Mouse (Mus musculus) bone marrow, adult 2 months (tissue): ENCODE measurements around the gene Mylip. TPM values are rescaled to one million over a fixed set of nuclear protein-coding genes. Genes with fewer than 3 reads are reported as not detected.

ENCODE experiments used
- H3K27ac ChIP-seq: fragments of 200-500 bp; 2 replicates; pipeline ENCODE4 v1.5.1; 2012; ENCODE audit warnings: low read depth, mild to moderate bottlenecking, control low read depth, inconsistent platforms, low read length; ENCODE audit not compliant: control insufficient read depth, poor library complexity, insufficient read depth
- H3K4me1 ChIP-seq: fragments of 200-500 bp; 2 replicates; pipeline ENCODE4 v1.6.1; 2011; ENCODE audit warnings: low read length; ENCODE audit not compliant: control insufficient read depth, insufficient read depth
- H3K4me3 ChIP-seq: fragments of 200-500 bp; replicated peaks from 2 replicates; pipeline ENCODE3; 2011; ENCODE audit warnings: mild to moderate bottlenecking, low read depth, low read length, control low read depth; ENCODE audit not compliant: control insufficient read depth
- CTCF ChIP-seq: fragments of 200-500 bp; IDR thresholded peaks from 2 replicates; pipeline ENCODE4 v1.5.1; 2011; ENCODE audit warnings: low read length, control low read depth; ENCODE audit not compliant: control insufficient read depth, insufficient read depth
- POLR2A ChIP-seq: fragments of 200-500 bp; IDR thresholded peaks from 2 replicates; pipeline ENCODE4 v1.6.1; 2011; ENCODE audit warnings: low read depth, mild to moderate bottlenecking, control low read depth, low read length, borderline replicate concordance; ENCODE audit not compliant: control insufficient read depth
- WGBS: fragments of 180-500 bp; shearing (Covaris S2); methylation state at CpG from one replicate; pipeline ENCODE4 v1.1.7; 2018; 5-methylcytosine and 5-hydroxymethylcytosine counted together
- polyA plus RNA-seq: library from polyadenylated mRNA; stranded (reverse); fragments of >200 nt; gene quantifications from 2 replicates; pipeline ENCODE4 v1.2.4, GENCODE M21; 2011; ENCODE audit warnings: low replicate concordance; ENCODE audit not compliant: missing spikeins, insufficient read depth, insufficient read length

Gene Mylip
- polyA plus RNA-seq, 1 experiment, result 19.3 TPM

- WGBS, result 87% methylated on average over 7 of the region's 7 CpGs
- TF ChIP-seq POLR2A (no peak), CTCF (no peak)
- peaks cover 8% of the 10 kb centered on the region for H3K4me1 ChIP-seq
- no peak overlapping the region for H3K4me3 ChIP-seq
- no peak overlapping the region for H3K27ac ChIP-seq
Observed at GRCm38 (mm10) chr13:45452437-45452836, 62.9 kb downstream of the Mylip start.

GRCm38 (mm10) chr13:45453033-45453432 is 63.5 kb downstream of the Mylip start:
- WGBS, result 24% methylated on average over 9 of the region's 9 CpGs
- Histone ChIP-seq H3K4me3 (no peak overlapping the region), H3K4me1 (peaks cover 6% of the 10 kb centered on the region), H3K27ac (no peak overlapping the region; the same call in 1 of the 2 replicates)
- TF ChIP-seq CTCF, result no peak
- no peak for TF ChIP-seq POLR2A

- Histone ChIP-seq H3K4me3 (no peak overlapping the region), H3K4me1 (peaks cover 6% of the 10 kb centered on the region), H3K27ac (no peak overlapping the region)
- TF ChIP-seq POLR2A (no peak), CTCF (no peak)
- WGBS, result 2% methylated on average over 1 of the region's 1 CpGs
Observed at GRCm38 (mm10) chr13:45454044-45454443, 64.5 kb downstream of the Mylip start.

GRCm38 (mm10) chr13:45454641-45455040 is 65.1 kb downstream of the Mylip start:
- peaks cover 6% of the 10 kb centered on the region for H3K4me1 ChIP-seq
- no peak overlapping the region for H3K4me3 ChIP-seq
- 24% methylated on average over 4 of the region's 4 CpGs for WGBS
- no peak overlapping the region for H3K27ac ChIP-seq
- TF ChIP-seq POLR2A, result no peak
- no peak for TF ChIP-seq CTCF

GRCm38 (mm10) chr13:45455108-45455861 is 65.7 kb downstream of the Mylip start:
- TF ChIP-seq CTCF, result no peak
- TF ChIP-seq POLR2A, result no peak
- WGBS, result 12% methylated on average over 15 of the region's 15 CpGs
- Histone ChIP-seq H3K4me3 (no peak overlapping the region), H3K4me1 (peaks cover 6% of the 10 kb centered on the region), H3K27ac (peak overlapping the region; percentile 34; the same call in 1 of the 2 replicates)

GRCm38 (mm10) chr13:45455862-45456192 is 66.3 kb downstream of the Mylip start:
- 30% methylated on average over 2 of the region's 2 CpGs for WGBS
- H3K27ac ChIP-seq, result no peak overlapping the region
- peaks cover 6% of the 10 kb centered on the region for H3K4me1 ChIP-seq
- TF ChIP-seq CTCF, result no peak
- TF ChIP-seq POLR2A, result no peak
- H3K4me3 ChIP-seq, result no peak overlapping the region

- H3K4me1 ChIP-seq, result peaks cover 6% of the 10 kb centered on the region
- H3K4me3 ChIP-seq, result no peak overlapping the region
- 87% methylated on average over 7 of the region's 7 CpGs for WGBS
- TF ChIP-seq CTCF (no peak), POLR2A (no peak)
- H3K27ac ChIP-seq, result no peak overlapping the region
Observed at GRCm38 (mm10) chr13:45457459-45457858, 67.9 kb downstream of the Mylip start.

- WGBS, result 80% methylated on average over 3 of the region's 3 CpGs
- Histone ChIP-seq H3K27ac (no peak overlapping the region), H3K4me1 (peaks cover 2% of the 10 kb centered on the region; the same call in 1 of the 2 replicates), H3K4me3 (no peak overlapping the region)
- no peak for TF ChIP-seq CTCF
- no peak for TF ChIP-seq POLR2A
Observed at GRCm38 (mm10) chr13:45460177-45460576, 70.6 kb downstream of the Mylip start.
